Mouse (Mus musculus) G1E (cell line): ENCODE data around the gene Grk2. TPM values are rescaled to one million over a fixed set of nuclear protein-coding genes. Genes with fewer than 3 reads are reported as not detected.
"Not testable (repeated sequence)": the region's sequence is repeated elsewhere in the genome, so short reads cannot be mapped to it uniquely, and the experiment has no call there.

Experiments used
- ATAC-seq: 2 replicates; pipeline ENCODE4 v1.8.0; 2016; ENCODE audit warnings: mild to moderate bottlenecking; ENCODE audit not compliant: insufficient number of reproducible peaks, poor library complexity, low FRiP score, severe bottlenecking; ENCODE audit errors: extremely low read depth
- DNase-seq: peaks from one replicate; pipeline ENCODE4 v3.0.0; 2012; ENCODE audit warnings: low spot score
- H3K27me3 ChIP-seq: 2 replicates; pipeline ENCODE4 v1.6.1; 2012; ENCODE audit warnings: mild to moderate bottlenecking, low read length, inconsistent platforms; ENCODE audit not compliant: insufficient read depth
- H3K36me3 ChIP-seq: replicated peaks from 2 replicates; pipeline ENCODE3; 2012; ENCODE audit warnings: mild to moderate bottlenecking, inconsistent platforms
- H3K4me1 ChIP-seq: 2 replicates; pipeline ENCODE4 v1.6.1; 2012; ENCODE audit warnings: low read depth, low read length, inconsistent platforms, mixed read lengths; ENCODE audit not compliant: insufficient read depth
- H3K4me3 ChIP-seq: 2 replicates; pipeline ENCODE4 v1.5.1; 2012; ENCODE audit warnings: low read depth, mild to moderate bottlenecking, inconsistent platforms, low read length, moderate library complexity, mixed read lengths
- H3K9me3 ChIP-seq: replicated peaks from 2 replicates; pipeline ENCODE4 v1.6.1; 2012; ENCODE audit warnings: inconsistent platforms
- CTCF ChIP-seq: IDR thresholded peaks from 2 replicates; pipeline ENCODE4 v1.5.1; 2012; ENCODE audit warnings: low read depth, low read length, inconsistent platforms, mixed read lengths
- GATA1 ChIP-seq: IDR thresholded peaks from 2 replicates; pipeline ENCODE4 v1.6.1; 2012; ENCODE audit warnings: borderline replicate concordance, low read length, inconsistent platforms, mixed read lengths
- GATA2 ChIP-seq: IDR thresholded peaks from 2 replicates; pipeline ENCODE4 v1.6.1; 2012; ENCODE audit warnings: low read depth, low read length, inconsistent platforms, borderline replicate concordance
- POLR2AphosphoS5 ChIP-seq: IDR thresholded peaks from 2 replicates; pipeline ENCODE4 v1.6.1; 2012; ENCODE audit warnings: low read depth, low read length, inconsistent platforms; ENCODE audit not compliant: insufficient replicate concordance
- TAL1 ChIP-seq: conservative IDR thresholded peaks from 2 replicates; pipeline ENCODE4 v1.6.1; 2012; ENCODE audit warnings: low read depth, low read length, inconsistent platforms, mixed read lengths
- polyA plus RNA-seq: library from polyadenylated mRNA; stranded (reverse); fragments of >175 nt; gene quantifications from 2 replicates; pipeline ENCODE4 v1.2.3, GENCODE M21; 2012
- total RNA-seq, 2 experiments: library from RNA; stranded (forward) in 1 of 2; stranded (reverse) in 1 of 2; fragments of 200-1000 nt in 1 of 2; fragments of >200 nt in 1 of 2; fragmentation: Nextera tagmentation in 1 of 2; gene quantifications; 2 replicates each; pipeline ENCODE4 v1.2.3; 2014 to 2017

Grk2 gene
- total and polyA plus RNA-seq, 3 experiments: 149 to 341 (median 335) TPM

- TF ChIP-seq TAL1 (no peak), POLR2AphosphoS5 (no peak), GATA1 (no peak), CTCF (no peak; the same call in 1 of the 2 replicates), GATA2 (no peak)
- Histone ChIP-seq H3K4me1 (peaks cover 17% of the 10 kb centered on the region), H3K4me3 (peak overlapping the region; percentile 74), H3K9me3 (no peaks in the 10 kb centered on the region), H3K36me3 (no peaks in the 10 kb centered on the region), H3K27me3 (peaks cover 19% of the 10 kb centered on the region)
- ATAC-seq: peak; percentile 75
- peak; percentile 70 for DNase-seq
Observed at GRCm38 (mm10) chr19:4257216-4257896, 48.7 kb downstream of the Grk2 start.

- Histone ChIP-seq H3K9me3 (no peaks in the 10 kb centered on the region), H3K36me3 (no peaks in the 10 kb centered on the region), H3K27me3 (peaks cover 17% of the 10 kb centered on the region), H3K4me3 (no peak overlapping the region), H3K4me1 (peaks cover 17% of the 10 kb centered on the region)
- TF ChIP-seq CTCF: no peak
- no peak for TF ChIP-seq TAL1
- TF ChIP-seq GATA1: no peak
- no peak for TF ChIP-seq GATA2
- no peak for TF ChIP-seq POLR2AphosphoS5
- ATAC-seq (no peak), DNase-seq (no peak)
Observed at GRCm38 (mm10) chr19:4255583-4256162, 50.3 kb downstream of the Grk2 start.

- DNase-seq: no peak
- H3K4me1 ChIP-seq: peaks cover 17% of the 10 kb centered on the region
- no peaks in the 10 kb centered on the region for H3K9me3 ChIP-seq
- ATAC-seq: no peak
- no peak overlapping the region for H3K4me3 ChIP-seq
- no peaks in the 10 kb centered on the region for H3K36me3 ChIP-seq
- no peak for TF ChIP-seq GATA1
- TF ChIP-seq POLR2AphosphoS5: no peak
- no peak for TF ChIP-seq GATA2
- no peak for TF ChIP-seq TAL1
- no peak for TF ChIP-seq CTCF
- peaks cover 23% of the 10 kb centered on the region for H3K27me3 ChIP-seq
Observed at GRCm38 (mm10) chr19:4254230-4254629, 51.8 kb downstream of the Grk2 start.

- H3K36me3 ChIP-seq, H3K4me3 ChIP-seq, H3K4me1 ChIP-seq, H3K9me3 ChIP-seq, ATAC-seq, DNase-seq: not testable (repeated sequence)
- H3K27me3 ChIP-seq: peaks cover 28% of the 10 kb centered on the region
Observed at GRCm38 (mm10) chr19:4248683-4249082, 57.3 kb downstream of the Grk2 start.

- no peaks in the 10 kb centered on the region for H3K36me3 ChIP-seq
- DNase-seq (no peak), ATAC-seq (no peak)
- H3K4me1 ChIP-seq: peaks cover 8% of the 10 kb centered on the region
- H3K4me3 ChIP-seq: no peak overlapping the region
- H3K27me3 ChIP-seq: peaks cover 20% of the 10 kb centered on the region
- H3K9me3 ChIP-seq: no peaks in the 10 kb centered on the region
- TF ChIP-seq GATA2 (no peak), GATA1 (no peak)
Observed at GRCm38 (mm10) chr19:4247010-4247409, 59.0 kb downstream of the Grk2 start.

- DNase-seq: no peak
- no peak for ATAC-seq
- no peak overlapping the region for H3K4me3 ChIP-seq
- peaks cover 8% of the 10 kb centered on the region for H3K4me1 ChIP-seq
- H3K9me3 ChIP-seq: no peaks in the 10 kb centered on the region
- no peaks in the 10 kb centered on the region for H3K36me3 ChIP-seq
- TF ChIP-seq CTCF: no peak
- TF ChIP-seq GATA1: no peak
- TF ChIP-seq GATA2: no peak
- no peak for TF ChIP-seq POLR2AphosphoS5
- peaks cover 22% of the 10 kb centered on the region for H3K27me3 ChIP-seq
Observed at GRCm38 (mm10) chr19:4244775-4245174, 61.2 kb downstream of the Grk2 start.

- ATAC-seq (no peak), DNase-seq (no peak)
- Histone ChIP-seq H3K4me1 (peaks cover 8% of the 10 kb centered on the region), H3K36me3 (no peaks in the 10 kb centered on the region), H3K9me3 (no peaks in the 10 kb centered on the region), H3K27me3 (peaks cover 16% of the 10 kb centered on the region), H3K4me3 (no peak overlapping the region)
- TF ChIP-seq CTCF (no peak), POLR2AphosphoS5 (no peak), TAL1 (no peak), GATA2 (no peak), GATA1 (no peak)
Observed at GRCm38 (mm10) chr19:4242416-4242815, 63.6 kb downstream of the Grk2 start.
